Mouse (Mus musculus) embryo, embryonic 10.5 days (tissue): ENCODE results near the gene Sdk2.
A peak's percentile ranks its signal among the peaks of the same experiment; 100 is the strongest.

Experiments
- DNase-seq: peaks from one replicate; pipeline ENCODE4 v3.0.0-alpha.2; 2015; ENCODE audit warnings: low spot score

The Sdk2 gene

DNA sequence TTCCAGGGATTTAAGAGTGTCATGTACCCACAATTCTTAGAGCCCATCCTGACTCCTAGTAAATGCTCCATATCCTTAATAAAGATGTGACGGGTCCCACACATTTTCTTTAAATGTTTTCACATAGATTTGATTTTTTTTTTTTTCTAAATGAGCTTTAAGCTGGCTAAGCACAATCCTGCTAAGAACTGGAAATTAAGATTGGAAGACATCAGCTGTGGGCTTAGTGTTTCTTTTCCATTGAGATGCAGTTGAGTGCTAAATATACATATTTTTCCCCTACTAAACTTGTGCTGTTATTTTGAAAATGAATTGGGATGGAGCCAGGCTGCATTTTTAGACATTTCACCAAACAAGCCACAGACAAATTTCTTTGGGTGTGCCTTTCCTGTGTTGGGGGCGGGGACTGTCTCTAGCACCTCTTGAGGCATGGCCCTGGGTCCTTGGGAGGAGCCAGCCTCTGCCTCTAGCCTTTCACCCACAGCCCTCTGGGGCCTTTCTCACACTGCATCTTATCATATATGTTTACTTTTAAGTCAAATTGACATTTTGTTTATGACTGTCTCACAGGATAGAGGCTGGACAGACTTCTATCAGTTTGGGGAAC lies 278.6 kb downstream of the Sdk2 start:
- DNase-seq = no peak

GRCm38 (mm10) chr11:113787432-113788182 lies 279.2 kb downstream of the Sdk2 start:
- DNase-seq = no peak

- DNase-seq = no peak
Measured at GRCm38 (mm10) chr11:113787009-113787408, 279.8 kb downstream of the Sdk2 start.

DNA sequence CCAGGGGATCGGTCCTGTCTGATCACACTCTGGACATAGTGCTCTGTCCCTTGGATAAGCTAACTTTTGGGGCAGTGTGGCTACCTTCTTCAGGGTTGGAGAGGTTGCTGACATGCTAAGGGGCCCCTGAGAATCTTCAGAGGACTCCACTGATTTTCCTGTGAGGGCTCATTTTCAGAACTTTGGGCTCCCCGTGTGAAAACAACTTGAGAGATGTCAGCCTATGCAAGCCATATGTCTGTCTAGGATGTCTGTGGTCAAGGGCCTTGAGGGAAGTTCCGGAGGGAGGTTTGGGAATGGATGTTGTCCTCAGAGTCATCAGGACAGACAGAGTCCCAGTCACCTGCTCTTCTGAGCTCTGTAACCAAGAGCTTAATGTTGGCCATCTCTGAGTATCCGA lies 280.5 kb downstream of the Sdk2 start:
- peak; percentile 45 for DNase-seq

DNA sequence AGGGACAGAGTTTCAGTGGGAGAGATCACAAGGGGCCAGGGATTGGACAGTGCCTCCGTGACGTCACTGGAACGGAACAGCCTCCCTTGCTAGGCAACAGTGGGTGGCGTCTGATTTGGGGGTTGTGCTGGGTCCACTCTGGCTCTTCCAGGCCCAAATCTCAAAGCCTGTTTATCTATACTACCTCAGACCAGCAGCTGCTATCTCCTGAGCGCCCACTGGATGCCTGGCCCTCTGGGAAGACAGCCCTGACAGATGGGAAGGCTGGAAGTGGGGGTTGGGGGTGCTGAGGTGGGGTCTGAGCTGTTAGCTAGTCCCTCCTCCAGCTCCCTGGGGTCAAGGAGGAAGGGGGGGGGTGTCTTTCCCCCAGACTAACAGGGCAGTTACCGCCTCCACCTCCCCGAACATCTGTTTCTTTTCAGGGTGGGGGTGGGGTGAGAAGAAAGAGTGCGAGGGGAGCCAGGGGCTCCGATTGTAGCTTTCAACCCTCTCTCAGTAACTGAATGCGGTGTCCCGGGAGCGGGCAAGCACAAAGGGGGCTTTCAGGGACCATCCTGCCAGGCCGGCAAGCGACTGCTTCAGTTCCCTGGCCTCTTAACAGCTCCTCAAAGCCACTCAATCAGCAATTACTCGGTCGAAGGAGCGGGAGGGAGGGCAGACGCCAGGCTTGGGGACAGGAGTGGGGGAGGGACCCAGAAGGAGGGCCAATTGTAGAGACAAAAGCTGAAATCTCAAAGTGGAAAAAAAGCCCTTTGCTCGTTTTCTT lies 281.3 kb downstream of the Sdk2 start:
- peak; percentile 96 for DNase-seq

DNA sequence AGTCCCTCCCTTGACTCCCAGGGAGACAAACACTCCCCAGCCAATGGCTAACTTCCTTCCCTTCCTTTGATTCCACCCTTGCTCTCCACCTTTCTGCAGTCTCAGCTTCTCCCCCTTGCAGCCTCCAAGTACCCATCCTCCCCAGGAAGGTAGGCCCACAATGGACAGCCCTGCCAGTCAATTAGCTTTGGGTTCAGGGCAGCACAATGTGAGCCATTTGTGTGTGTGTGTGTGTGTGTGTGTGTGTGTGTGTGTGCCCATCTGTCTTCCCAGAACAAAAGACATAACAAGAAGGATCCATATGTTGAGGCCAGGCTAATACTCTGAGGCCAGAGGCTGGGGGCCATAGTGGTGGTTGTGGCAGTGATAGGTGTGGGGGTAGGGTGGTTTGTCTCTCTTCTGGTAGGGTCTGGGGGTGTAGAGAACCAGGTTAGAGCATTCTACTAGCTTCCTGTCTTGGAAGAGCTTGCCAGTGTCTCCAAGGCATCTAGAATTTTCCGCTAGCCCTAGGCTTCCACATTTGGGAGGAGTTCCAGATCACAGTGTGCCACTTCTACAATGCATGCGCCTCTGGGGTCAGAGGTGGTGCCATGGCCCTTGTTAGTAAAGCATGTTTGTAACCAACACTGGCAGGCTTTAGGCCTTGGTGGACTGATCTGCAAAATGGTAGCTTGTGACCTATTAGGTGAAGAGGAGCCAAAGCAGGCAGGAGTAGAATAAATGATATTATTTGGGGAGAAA lies 282.0 kb downstream of the Sdk2 start:
- DNase-seq = peak; percentile 54

DNA sequence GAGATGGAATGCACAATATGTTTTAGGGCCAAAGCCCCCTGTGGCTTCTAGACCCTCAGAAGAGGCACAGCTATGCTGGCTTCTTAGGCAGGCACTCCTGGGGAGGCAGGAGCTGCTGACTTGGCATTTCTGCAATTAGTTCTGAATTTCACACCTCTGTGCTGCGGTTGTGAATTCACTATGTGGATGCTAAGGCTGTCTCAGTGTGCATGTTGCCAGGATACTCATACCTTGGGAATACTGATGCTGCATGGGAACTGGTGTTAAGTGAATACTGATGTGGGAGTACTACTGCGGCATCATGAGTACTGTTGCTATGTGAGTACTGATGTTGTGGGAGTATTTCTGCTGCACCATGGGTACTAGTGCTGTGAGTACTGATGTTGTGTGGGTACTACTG lies 284.4 kb downstream of the Sdk2 start:
- DNase-seq = no peak

DNA sequence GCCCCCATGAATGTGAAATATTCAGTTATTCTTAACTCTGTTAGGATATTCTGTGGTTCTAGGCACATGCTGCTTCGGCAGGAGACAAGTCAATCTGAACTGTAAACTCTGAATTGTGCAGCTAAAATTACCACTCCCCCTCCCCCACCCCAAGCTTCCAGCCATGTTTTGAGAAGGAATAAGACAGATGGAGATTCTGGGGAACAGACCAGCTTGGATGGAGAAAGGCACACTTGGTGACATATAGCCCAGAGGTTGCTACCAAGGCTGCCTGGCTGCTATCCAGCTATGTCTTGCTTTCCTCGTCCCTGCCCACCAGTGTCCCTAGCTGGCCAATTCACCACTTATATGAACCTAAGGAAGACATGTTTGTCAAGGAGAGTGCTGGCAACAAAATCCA lies 284.8 kb downstream of the Sdk2 start:
- DNase-seq = peak; percentile 53

DNA sequence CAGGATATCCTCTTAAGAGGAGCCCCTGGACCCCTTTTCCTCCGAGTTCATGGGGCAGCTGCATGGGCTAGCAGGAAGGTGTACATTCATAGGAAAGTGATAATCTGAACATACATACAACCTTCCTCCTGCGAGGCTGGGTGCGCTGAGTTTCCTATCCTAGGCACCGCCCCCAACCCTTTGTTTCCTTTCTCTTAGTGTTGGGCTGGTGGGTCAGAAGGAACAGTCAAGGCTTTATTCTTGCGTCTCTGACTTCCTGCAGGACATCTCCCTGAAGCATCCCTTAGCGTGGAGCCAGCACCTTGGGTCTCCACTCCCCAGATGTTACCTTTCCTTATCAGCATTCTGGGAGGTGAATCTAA lies 287.2 kb downstream of the Sdk2 start:
- DNase-seq = peak; percentile 62

GRCm38 (mm10) chr11:113778733-113779679 lies 287.8 kb downstream of the Sdk2 start:
- peak; percentile 69 for DNase-seq

GRCm38 (mm10) chr11:113777878-113778464 lies 288.9 kb downstream of the Sdk2 start:
- no peak for DNase-seq

GRCm38 (mm10) chr11:113776851-113777511 lies 289.9 kb downstream of the Sdk2 start:
- no peak for DNase-seq

- no peak for DNase-seq
Measured at GRCm38 (mm10) chr11:113774773-113775172, 292.1 kb downstream of the Sdk2 start.

GRCm38 (mm10) chr11:113773191-113773590 lies 293.7 kb downstream of the Sdk2 start:
- DNase-seq = no peak

GRCm38 (mm10) chr11:113771187-113771586 lies 295.7 kb downstream of the Sdk2 start:
- no peak for DNase-seq

GRCm38 (mm10) chr11:113768356-113768755 lies 298.5 kb downstream of the Sdk2 start:
- DNase-seq = no peak

- no peak for DNase-seq
Measured at GRCm38 (mm10) chr11:113767285-113767684, 299.6 kb downstream of the Sdk2 start.

GRCm38 (mm10) chr11:113766284-113766985 lies 300.4 kb downstream of the Sdk2 start:
- DNase-seq = no peak

GRCm38 (mm10) chr11:113764132-113764849 lies 302.6 kb downstream of the Sdk2 start:
- no peak for DNase-seq
